Mouse (Mus musculus) limb, embryonic 12.5 days (tissue): ENCODE measurements around the gene Pfkm. TPM values are rescaled to one million over a fixed set of nuclear protein-coding genes. Genes with fewer than 3 reads are reported as not detected.

Experiments used
- ATAC-seq: fragments of 200-750 bp; cut with Nextera tagmentation; 2 replicates; pipeline ENCODE4 v1.8.0; 2017; ENCODE audit warnings: low read depth, moderate TSS enrichment; ENCODE audit not compliant: insufficient number of reproducible peaks, insufficient read depth, low FRiP score, low TSS enrichment
- H3K27ac ChIP-seq: fragments of 300-500 bp; sonication (generic); 2 replicates; pipeline ENCODE4 v1.5.1; 2016; ENCODE audit warnings: mild to moderate bottlenecking, moderate library complexity
- H3K27me3 ChIP-seq: fragments of 300-500 bp; sonication (generic); 2 replicates; pipeline ENCODE4 v1.6.1; 2016; ENCODE audit warnings: mild to moderate bottlenecking, moderate library complexity
- H3K36me3 ChIP-seq: fragments of 300-500 bp; sonication (generic); 2 replicates; pipeline ENCODE4 v1.6.1; 2016; ENCODE audit warnings: mild to moderate bottlenecking, moderate library complexity
- H3K4me1 ChIP-seq: fragments of 300-500 bp; sonication (generic); replicated peaks from 2 replicates; pipeline ENCODE4 v1.6.1; 2016
- H3K4me2 ChIP-seq: fragments of 300-500 bp; sonication (generic); 2 replicates; pipeline ENCODE4 v1.6.1; 2016; ENCODE audit warnings: mild to moderate bottlenecking, moderate library complexity
- H3K4me3 ChIP-seq: fragments of 300-500 bp; sonication (generic); replicated peaks from 2 replicates; pipeline ENCODE4 v1.5.1; 2016; ENCODE audit warnings: mild to moderate bottlenecking
- H3K9ac ChIP-seq: fragments of 300-500 bp; sonication (generic); replicated peaks from 2 replicates; pipeline ENCODE4 v1.6.1; 2016; ENCODE audit warnings: mild to moderate bottlenecking, moderate library complexity
- H3K9me3 ChIP-seq: fragments of 300-500 bp; sonication (generic); 2 replicates; pipeline ENCODE4 v1.6.1; 2016; ENCODE audit warnings: mild to moderate bottlenecking, moderate library complexity
- WGBS: fragments of 180-500 bp; shearing (Covaris S2); methylation state at CpG from one replicate; pipeline ENCODE4 v1.1.7; 2016; 5-methylcytosine and 5-hydroxymethylcytosine counted together
- polyA plus RNA-seq: library from polyadenylated mRNA; unstranded; fragments of >200 nt; fragmentation: Nextera tagmentation; extraction: Ambion mirVana; gene quantifications from 2 replicates; pipeline ENCODE4 v1.2.1, GENCODE M21; 2016

The Pfkm gene
- polyA plus RNA-seq, 1 experiment from 2014 or later = 49.4 TPM

DNA sequence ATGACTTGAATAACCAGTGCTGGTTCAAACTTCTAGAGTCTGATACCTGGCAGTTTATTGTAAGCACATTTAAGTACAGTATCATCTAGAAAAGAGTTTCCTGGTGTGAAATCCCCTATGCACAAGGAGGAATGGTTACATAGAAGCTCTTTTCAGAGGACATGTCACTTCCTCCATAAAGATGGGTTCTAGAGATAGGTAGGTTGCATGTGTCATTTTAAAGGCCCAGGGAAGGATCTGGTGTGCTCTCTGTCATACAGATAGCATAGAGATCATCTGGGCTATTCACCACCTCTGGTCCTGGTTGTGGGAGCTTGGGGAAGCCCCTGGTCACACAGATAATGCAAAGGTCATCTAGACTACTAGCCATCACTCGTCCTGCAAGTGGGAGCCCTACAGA, 64.9 kb downstream of the Pfkm start:
- no peaks in the 10 kb centered on the region for H3K27me3 ChIP-seq
- H3K9ac ChIP-seq = no peak overlapping the region
- no peak overlapping the region for H3K27ac ChIP-seq
- no peak overlapping the region for H3K4me3 ChIP-seq
- no peak overlapping the region for H3K4me2 ChIP-seq
- no peaks in the 10 kb centered on the region for H3K36me3 ChIP-seq
- no peak for ATAC-seq
- H3K4me1 ChIP-seq = no peaks in the 10 kb centered on the region; the same call in 1 of the 2 replicates
- H3K9me3 ChIP-seq = no peaks in the 10 kb centered on the region
- 71% methylated on average over 1 of the region's 1 CpGs for WGBS

DNA sequence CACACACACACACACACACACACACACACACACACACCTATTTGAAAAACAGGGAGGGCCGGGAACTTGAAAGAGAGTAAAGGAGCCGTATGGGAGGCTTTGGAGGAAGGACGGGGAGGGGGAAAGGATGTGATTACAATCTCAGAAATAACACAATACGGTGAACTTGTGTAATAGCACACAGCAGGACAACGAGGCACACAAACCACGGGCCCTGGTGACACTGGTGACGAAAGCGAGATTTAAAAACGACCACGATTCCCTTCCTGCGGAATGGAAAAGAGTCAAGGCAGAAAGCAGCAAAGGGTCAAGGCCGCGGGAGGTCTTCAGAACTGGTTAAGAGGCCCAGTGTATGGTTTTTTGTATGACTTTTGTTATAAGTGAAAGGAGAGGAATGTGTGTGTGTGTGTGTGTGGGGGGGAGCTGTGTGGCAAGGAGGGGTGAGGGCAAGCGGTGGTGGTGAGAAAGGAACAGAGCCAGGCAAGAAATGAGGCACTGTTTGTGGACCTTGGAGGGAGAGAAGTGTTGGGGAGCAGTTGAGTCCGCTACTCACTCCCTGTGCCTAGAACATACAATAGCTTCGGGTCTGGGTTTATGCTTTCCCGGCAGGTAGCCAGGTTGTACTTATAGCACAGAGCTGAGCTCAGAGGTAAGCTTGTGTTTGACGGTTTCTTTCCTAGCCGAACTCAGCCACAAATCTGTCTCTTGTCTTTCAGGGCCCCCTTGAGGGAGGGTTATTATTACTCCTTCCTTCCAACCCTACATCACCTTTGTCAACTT, 68.8 kb downstream of the Pfkm start:
- ATAC-seq = no peak
- Histone ChIP-seq H3K27ac (no peak overlapping the region), H3K9me3 (no peaks in the 10 kb centered on the region), H3K4me2 (no peak overlapping the region), H3K9ac (no peak overlapping the region), H3K4me3 (no peak overlapping the region), H3K36me3 (no peaks in the 10 kb centered on the region), H3K4me1 (no peaks in the 10 kb centered on the region), H3K27me3 (peaks cover 20% of the 10 kb centered on the region)
- 73% methylated on average over 19 of the region's 19 CpGs for WGBS

DNA sequence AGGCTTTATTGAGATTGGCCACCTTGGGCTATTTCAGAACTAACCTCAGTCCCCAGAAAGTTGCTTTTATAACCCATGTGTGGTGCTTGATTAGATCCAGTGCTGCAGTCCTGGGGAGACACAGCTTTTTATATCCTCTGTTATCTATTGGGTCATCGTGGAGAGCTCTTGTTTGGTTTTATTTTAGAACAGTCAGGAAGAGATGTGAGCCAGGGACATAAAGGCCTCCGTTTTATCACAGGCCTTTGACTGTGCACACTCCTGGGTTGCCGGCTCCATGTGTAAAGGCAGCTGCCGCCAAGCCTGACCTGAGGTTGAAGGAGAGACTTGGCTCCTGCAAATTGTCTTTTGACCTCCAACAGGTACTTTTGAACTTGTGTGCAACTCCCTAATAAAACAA, 70.2 kb downstream of the Pfkm start:
- Histone ChIP-seq H3K36me3 (no peaks in the 10 kb centered on the region), H3K4me2 (no peak overlapping the region), H3K4me1 (0 out of 2 replicates have a peak, but pooled peaks cover under 1% of the 10 kb centered on the region), H3K4me3 (no peak overlapping the region), H3K27me3 (peaks cover 31% of the 10 kb centered on the region), H3K9ac (no peak overlapping the region), H3K27ac (no peak overlapping the region), H3K9me3 (no peaks in the 10 kb centered on the region)
- ATAC-seq = no peak
- 54% methylated on average over 4 of the region's 4 CpGs for whole genome bisulfite sequencing

DNA sequence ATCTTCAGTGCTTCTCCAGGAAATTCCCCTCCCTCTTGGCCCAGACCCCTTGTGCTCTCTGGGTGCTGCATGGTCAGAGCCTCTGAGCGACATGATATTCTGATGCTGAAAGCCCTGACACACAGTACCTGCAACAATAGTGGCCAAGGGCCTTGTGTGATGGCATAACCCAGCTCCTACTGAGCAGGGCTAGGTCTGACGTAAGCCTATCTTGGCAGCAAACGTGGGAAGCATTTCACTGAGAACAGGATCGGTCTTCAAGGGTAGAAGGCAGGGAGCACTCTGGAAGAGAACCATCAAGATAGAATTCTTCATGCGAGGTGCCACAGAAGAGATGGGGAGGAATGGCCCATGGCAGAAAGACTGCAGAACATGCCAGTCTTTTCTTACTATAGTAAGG, 73.1 kb downstream of the Pfkm start, which contains the start of gene Asb8:
Asb8 (minus strand) TSS at position 101 of the 400 bp plus-strand sequence.
- Histone ChIP-seq H3K27ac (no peak within 1 kb of the TSS), H3K36me3 (no peaks in the 10 kb centered on the region), H3K4me2 (no peak within 1 kb of the TSS), H3K27me3 (peaks cover 61% of the 10 kb centered on the region), H3K9ac (no peak within 1 kb of the TSS), H3K9me3 (no peaks in the 10 kb centered on the region), H3K4me1 (peaks cover 11% of the 10 kb centered on the region), H3K4me3 (no peak within 1 kb of the TSS)
- WGBS = 83% methylated on average over 5 of the region's 5 CpGs
- no peak for ATAC-seq

GRCm38 (mm10) chr15:98166963-98167644, 74.7 kb downstream of the Pfkm start, which contains the start of gene Ccdc184:
TSS of gene Ccdc184 (plus strand) at chr15:98167158.
- peak within 1 kb of the TSS; percentile 94 for H3K4me2 ChIP-seq
- no peaks in the 10 kb centered on the region for H3K36me3 ChIP-seq
- H3K4me3 ChIP-seq = peak within 1 kb of the TSS; percentile 53
- no peaks in the 10 kb centered on the region for H3K9me3 ChIP-seq
- H3K27me3 ChIP-seq = peaks cover 77% of the 10 kb centered on the region
- peak; percentile 33 for ATAC-seq
- no peak within 1 kb of the TSS for H3K27ac ChIP-seq
- peaks cover 11% of the 10 kb centered on the region for H3K4me1 ChIP-seq
- WGBS = 4% methylated on average over 18 of the region's 18 CpGs
- H3K9ac ChIP-seq = peak within 1 kb of the TSS; percentile 59

DNA sequence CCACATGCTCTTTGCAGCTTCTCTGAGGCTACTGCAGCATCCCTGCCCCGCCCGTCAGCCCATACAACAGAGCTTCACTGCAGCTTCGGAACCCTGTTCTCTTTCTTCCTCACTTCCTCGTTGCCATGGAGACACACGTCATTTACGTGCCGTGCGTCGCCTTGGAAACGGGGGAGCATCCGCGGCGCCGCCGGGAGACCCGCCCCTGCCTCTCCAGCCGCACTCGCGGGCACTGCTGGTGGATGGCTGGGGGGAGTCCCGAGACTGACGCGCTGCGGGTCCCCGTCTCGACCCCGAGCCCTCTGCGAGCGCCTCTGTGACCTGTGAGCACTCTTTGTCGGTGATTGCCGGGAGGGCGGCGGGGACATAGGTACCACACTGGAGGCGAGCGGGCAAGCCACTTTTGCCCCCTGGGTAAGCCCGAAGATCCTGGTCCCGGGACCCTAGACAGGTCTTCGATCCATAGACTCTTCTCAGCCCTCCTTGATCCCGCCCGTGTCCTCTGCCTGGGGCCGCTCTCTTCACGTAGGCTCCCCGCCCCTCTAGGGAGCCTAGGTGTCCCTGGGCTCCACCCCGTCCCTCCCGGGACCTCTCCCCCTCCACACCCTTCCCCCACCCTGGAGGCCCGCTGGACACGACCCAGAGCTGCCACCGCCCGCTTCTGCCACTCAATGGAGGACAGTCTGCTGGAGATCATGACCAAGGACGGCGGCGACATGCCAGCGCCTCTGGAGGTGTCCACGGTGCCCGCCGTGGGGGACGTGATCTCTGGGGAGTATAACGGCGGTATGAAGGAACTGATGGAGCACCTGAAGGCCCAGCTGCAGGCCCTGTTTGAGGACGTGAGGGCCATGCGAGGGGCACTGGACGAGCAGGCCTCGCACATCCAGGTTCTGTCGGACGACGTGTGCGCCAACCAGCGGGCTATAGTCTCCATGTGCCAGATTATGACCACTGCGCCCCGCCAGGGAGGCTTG, 75.5 kb downstream of the Pfkm start:
- Histone ChIP-seq H3K9ac (peak overlapping the region; percentile 59), H3K36me3 (no peaks in the 10 kb centered on the region), H3K27me3 (peaks cover 85% of the 10 kb centered on the region), H3K27ac (no peak overlapping the region), H3K9me3 (no peaks in the 10 kb centered on the region), H3K4me2 (peak overlapping the region; percentile 94), H3K4me3 (peak overlapping the region; percentile 53), H3K4me1 (peaks cover 11% of the 10 kb centered on the region)
- 1% methylated on average over 69 of the region's 69 CpGs for WGBS
- ATAC-seq = peak; percentile 85

DNA sequence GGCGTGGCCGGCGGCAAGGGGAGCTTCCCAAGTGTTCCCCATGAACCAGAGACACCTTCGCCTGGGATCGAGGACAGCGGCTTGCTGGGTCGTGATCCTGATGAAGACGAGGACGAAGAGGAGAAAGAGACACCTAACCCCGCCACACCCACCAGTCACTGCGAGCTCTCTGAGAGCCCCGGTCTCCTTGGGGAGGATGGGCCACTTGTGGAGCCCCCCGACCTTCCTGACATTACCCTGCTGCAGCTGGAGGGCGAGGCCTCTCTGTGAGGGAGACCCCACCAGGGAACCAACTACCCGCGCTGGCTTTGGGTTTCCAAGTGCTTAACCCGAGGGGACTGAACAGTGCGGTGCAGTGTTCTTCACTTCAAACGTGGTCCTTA, 76.2 kb downstream of the Pfkm start:
- Histone ChIP-seq H3K4me1 (peaks cover 11% of the 10 kb centered on the region), H3K4me3 (peak overlapping the region; percentile 53), H3K9me3 (no peaks in the 10 kb centered on the region), H3K4me2 (peak overlapping the region; percentile 94), H3K27ac (no peak overlapping the region), H3K36me3 (no peaks in the 10 kb centered on the region), H3K27me3 (peaks cover 92% of the 10 kb centered on the region), H3K9ac (no peak overlapping the region)
- 2% methylated on average over 19 of the region's 19 CpGs for WGBS
- ATAC-seq = no peak

DNA sequence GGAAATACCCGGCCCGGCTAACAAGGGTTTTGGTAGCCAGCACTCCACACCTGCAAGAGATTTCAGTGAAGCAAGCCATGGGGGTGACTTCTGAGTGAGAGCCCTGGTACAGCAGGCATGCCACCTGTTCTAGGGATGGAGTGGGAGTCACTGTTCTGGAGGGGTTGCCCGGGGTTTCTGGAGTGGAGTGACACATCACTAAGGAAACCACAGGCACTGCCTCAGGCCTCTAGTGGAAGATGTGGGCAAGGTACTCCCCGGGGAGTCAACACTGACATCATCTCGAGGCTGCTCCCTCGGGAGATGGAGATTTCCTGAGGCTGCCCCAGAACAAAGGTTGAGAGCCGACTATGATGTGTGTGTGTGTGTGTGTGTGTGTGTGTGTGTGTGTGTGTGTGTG, 78.0 kb downstream of the Pfkm start:
- no peak overlapping the region for H3K27ac ChIP-seq
- peaks cover 91% of the 10 kb centered on the region for H3K27me3 ChIP-seq
- no peak overlapping the region for H3K9ac ChIP-seq
- 38% methylated on average over 7 of the region's 7 CpGs for WGBS
- no peak for ATAC-seq
- no peak overlapping the region for H3K4me3 ChIP-seq
- no peak overlapping the region for H3K4me2 ChIP-seq
- peaks cover 11% of the 10 kb centered on the region for H3K4me1 ChIP-seq
- H3K36me3 ChIP-seq = no peaks in the 10 kb centered on the region
- H3K9me3 ChIP-seq = no peaks in the 10 kb centered on the region

- peaks cover 88% of the 10 kb centered on the region for H3K27me3 ChIP-seq
- no peaks in the 10 kb centered on the region for H3K9me3 ChIP-seq
- 60% methylated on average over 9 of the region's 9 CpGs for WGBS
- H3K4me3 ChIP-seq = no peak overlapping the region
- no peaks in the 10 kb centered on the region for H3K36me3 ChIP-seq
- H3K9ac ChIP-seq = no peak overlapping the region
- no peak overlapping the region for H3K27ac ChIP-seq
- no peak overlapping the region for H3K4me2 ChIP-seq
- ATAC-seq = no peak
- H3K4me1 ChIP-seq = peaks cover 11% of the 10 kb centered on the region
These were observed 78.5 kb downstream of the Pfkm start for GRCm38 (mm10) chr15:98170917-98171316.

- no peak overlapping the region for H3K4me2 ChIP-seq
- H3K4me1 ChIP-seq = peaks cover 11% of the 10 kb centered on the region
- no peak overlapping the region for H3K27ac ChIP-seq
- H3K9me3 ChIP-seq = no peaks in the 10 kb centered on the region
- H3K4me3 ChIP-seq = no peak overlapping the region
- ATAC-seq = no peak
- H3K9ac ChIP-seq = no peak overlapping the region
- 68% methylated on average over 5 of the region's 5 CpGs for WGBS
- H3K36me3 ChIP-seq = no peaks in the 10 kb centered on the region
- peaks cover 84% of the 10 kb centered on the region for H3K27me3 ChIP-seq
These were observed 79.7 kb downstream of the Pfkm start for GRCm38 (mm10) chr15:98172113-98172512.

GRCm38 (mm10) chr15:98173821-98174220, 81.4 kb downstream of the Pfkm start:
- H3K27me3 ChIP-seq = peaks cover 71% of the 10 kb centered on the region

More at GRCm38 (mm10) chr15:98173821-98174220, 81.4 kb downstream of the Pfkm start:
- WGBS = 41% methylated on average over 8 of the region's 8 CpGs
- Histone ChIP-seq H3K4me3 (no peak overlapping the region), H3K4me2 (no peak overlapping the region), H3K27ac (no peak overlapping the region), H3K4me1 (no peaks in the 10 kb centered on the region), H3K36me3 (no peaks in the 10 kb centered on the region), H3K9ac (no peak overlapping the region), H3K9me3 (no peaks in the 10 kb centered on the region)
- ATAC-seq = no peak
